Mouse (Mus musculus) lung, embryonic 16.5 days (tissue): ENCODE measurements around the gene Hdgfl3. TPM values are rescaled to one million over a fixed set of nuclear protein-coding genes. Genes with fewer than 3 reads are reported as not detected.

Experiments used
- ATAC-seq: fragments of 200-750 bp; cut with Nextera tagmentation; 2 replicates; pipeline ENCODE4 v1.8.0; 2017; ENCODE audit warnings: low read depth, mild to moderate bottlenecking, moderate library complexity
- H3K27ac ChIP-seq: fragments of 300-500 bp; sonication (generic); 2 replicates; pipeline ENCODE4 v1.5.1; 2014; ENCODE audit warnings: mild to moderate bottlenecking, control low read depth, low read length
- H3K27me3 ChIP-seq: fragments of 300-500 bp; sonication (generic); 2 replicates; pipeline ENCODE4 v1.6.1; 2014; ENCODE audit warnings: low read depth, low read length, mixed read lengths; ENCODE audit not compliant: control insufficient read depth, insufficient read depth
- H3K36me3 ChIP-seq: fragments of 300-500 bp; sonication (generic); 2 replicates; pipeline ENCODE4 v1.6.1; 2014; ENCODE audit warnings: low read length; ENCODE audit not compliant: control insufficient read depth, insufficient read depth
- H3K4me1 ChIP-seq: fragments of 300-500 bp; sonication (generic); replicated peaks from 2 replicates; pipeline ENCODE4 v1.6.1; 2014; ENCODE audit warnings: low read length, mixed read lengths; ENCODE audit not compliant: control insufficient read depth, insufficient read depth
- H3K4me2 ChIP-seq: fragments of 300-500 bp; sonication (generic); 2 replicates; pipeline ENCODE4 v1.6.1; 2014; ENCODE audit warnings: low read depth, low read length, control low read depth
- H3K4me3 ChIP-seq: fragments of 300-500 bp; sonication (generic); 2 replicates; pipeline ENCODE4 v1.5.1; 2014; ENCODE audit warnings: mild to moderate bottlenecking, low read length, control low read depth
- H3K9ac ChIP-seq: fragments of 300-500 bp; sonication (generic); 2 replicates; pipeline ENCODE4 v1.6.1; 2014; ENCODE audit warnings: low read length, control low read depth
- H3K9me3 ChIP-seq: fragments of 300-500 bp; sonication (generic); 2 replicates; pipeline ENCODE4 v1.6.1; 2016; ENCODE audit warnings: low read length; ENCODE audit not compliant: control insufficient read depth
- WGBS: fragments of 180-500 bp; shearing (Covaris S2); extraction: QIAGEN DNeasy Blood & Tissue Kit; methylation state at CpG from one replicate; pipeline ENCODE4 v1.1.7; 2014; 5-methylcytosine and 5-hydroxymethylcytosine counted together
- polyA plus RNA-seq: library from polyadenylated mRNA; unstranded; fragments of >200 nt; fragmentation: Nextera tagmentation; extraction: Ambion mirVana; gene quantifications from 2 replicates; pipeline ENCODE4 v1.2.1, GENCODE M21; 2015

Hdgfl3 gene
- polyA plus RNA-seq, 1 experiment from 2014 or later: 7.4 TPM

DNA sequence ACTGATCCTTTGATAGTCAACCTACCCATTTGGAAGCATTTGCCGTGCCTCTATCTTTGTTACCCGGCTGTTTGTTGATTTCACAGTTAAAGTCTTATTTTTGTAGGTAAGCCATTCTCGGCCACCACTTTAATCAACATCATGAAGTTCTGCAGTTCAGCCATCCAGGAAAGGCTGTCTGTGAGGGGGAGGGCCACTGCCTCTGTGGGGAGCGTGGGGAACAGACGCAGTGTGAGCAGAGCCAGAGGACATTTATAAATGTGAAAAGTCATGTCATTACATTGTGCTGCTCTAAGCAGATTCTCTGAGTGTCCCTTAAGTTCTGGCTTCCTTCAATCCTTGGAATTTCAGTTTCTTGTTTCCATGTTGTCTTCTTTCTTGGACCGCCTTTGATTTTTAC lies 84.1 kb downstream of the Hdgfl3 start:
- H3K27me3 ChIP-seq: no peaks in the 10 kb centered on the region
- H3K4me1 ChIP-seq: no peaks in the 10 kb centered on the region
- H3K36me3 ChIP-seq: no peaks in the 10 kb centered on the region
- ATAC-seq: no peak
- WGBS: 74% methylated on average over 6 of the region's 6 CpGs
- H3K27ac ChIP-seq: no peak overlapping the region
- H3K4me2 ChIP-seq: no peak overlapping the region
- H3K4me3 ChIP-seq: no peak overlapping the region
- no peaks in the 10 kb centered on the region for H3K9me3 ChIP-seq
- H3K9ac ChIP-seq: no peak overlapping the region

DNA sequence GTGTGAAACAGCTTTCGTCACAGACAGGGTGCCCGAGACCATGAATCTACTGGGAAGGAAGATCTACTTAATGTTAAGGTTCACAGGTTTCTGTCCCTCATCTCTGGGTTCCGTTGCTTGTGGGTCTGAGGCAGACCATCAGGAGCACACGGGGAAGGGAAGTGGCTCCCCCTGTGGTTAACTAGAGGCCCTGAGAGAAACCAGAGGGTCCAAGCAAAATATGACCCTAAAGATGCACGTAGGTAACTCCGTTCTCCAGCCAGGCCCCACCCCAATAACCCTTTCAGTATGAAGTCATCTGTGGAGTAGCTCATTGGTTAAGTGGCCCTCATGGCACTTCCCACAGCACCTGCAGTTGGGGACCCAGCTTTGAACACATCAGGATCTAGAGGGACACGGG lies 84.6 kb downstream of the Hdgfl3 start:
- ATAC-seq: no peak
- no peak overlapping the region for H3K9ac ChIP-seq
- no peaks in the 10 kb centered on the region for H3K36me3 ChIP-seq
- no peak overlapping the region for H3K4me2 ChIP-seq
- no peak overlapping the region for H3K4me3 ChIP-seq
- H3K27ac ChIP-seq: no peak overlapping the region
- no peaks in the 10 kb centered on the region for H3K27me3 ChIP-seq
- H3K9me3 ChIP-seq: no peaks in the 10 kb centered on the region
- WGBS: 83% methylated on average over 7 of the region's 7 CpGs
- no peaks in the 10 kb centered on the region for H3K4me1 ChIP-seq

DNA sequence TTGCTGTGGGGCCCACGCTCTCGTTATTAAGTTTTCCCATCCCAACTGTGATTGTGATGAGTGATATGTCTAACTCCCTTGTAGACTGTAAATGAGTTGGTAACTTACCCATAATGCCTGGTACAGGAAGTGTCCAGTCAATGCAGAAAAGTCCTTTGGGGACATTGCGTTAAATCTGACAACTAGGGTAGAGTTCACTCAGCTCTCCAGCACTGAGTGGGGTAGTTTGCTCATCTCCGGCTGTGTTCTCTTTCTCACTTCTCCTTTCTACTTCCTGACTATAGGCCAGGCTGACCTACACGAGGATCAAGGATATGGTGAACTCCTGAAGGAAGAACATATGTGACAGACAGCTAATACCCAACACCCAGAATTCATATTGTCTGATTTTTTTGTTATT lies 85.1 kb downstream of the Hdgfl3 start:
- ATAC-seq: 0 out of 2 replicates have a peak, but pooled peaks have one; percentile 34
- H3K9ac ChIP-seq: no peak overlapping the region

DNA sequence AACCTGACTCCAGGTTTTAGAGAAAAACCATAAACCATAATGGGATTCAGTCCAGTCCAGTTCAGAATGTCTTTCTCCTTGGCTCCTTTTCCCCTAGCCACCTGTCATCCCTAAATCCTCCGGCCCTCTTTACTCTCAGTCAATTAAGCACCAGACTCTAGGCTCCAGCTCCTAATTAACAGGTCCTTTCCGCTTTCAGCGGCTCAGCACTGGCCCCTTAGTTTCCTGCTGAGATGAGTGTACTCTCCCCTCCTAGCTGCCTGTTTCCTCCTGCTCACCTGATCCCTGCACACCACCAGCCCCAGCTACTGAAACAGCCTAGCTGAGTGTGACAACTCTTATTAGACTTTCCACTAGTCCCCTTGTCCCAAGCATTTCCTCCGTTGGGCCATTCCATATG lies 86.5 kb downstream of the Hdgfl3 start:
- no peak overlapping the region for H3K4me3 ChIP-seq
- no peak overlapping the region for H3K9ac ChIP-seq
- WGBS: 61% methylated on average over 4 of the region's 4 CpGs
- H3K4me2 ChIP-seq: no peak overlapping the region
- H3K4me1 ChIP-seq: no peaks in the 10 kb centered on the region
- no peak overlapping the region for H3K27ac ChIP-seq
- no peaks in the 10 kb centered on the region for H3K9me3 ChIP-seq
- H3K36me3 ChIP-seq: no peaks in the 10 kb centered on the region
- no peaks in the 10 kb centered on the region for H3K27me3 ChIP-seq
- ATAC-seq: no peak

More for the DNA sequence above, 85.1 kb downstream of the Hdgfl3 start:
- Histone ChIP-seq H3K9me3 (no peaks in the 10 kb centered on the region), H3K4me1 (no peaks in the 10 kb centered on the region), H3K4me2 (no peak overlapping the region), H3K4me3 (no peak overlapping the region), H3K36me3 (no peaks in the 10 kb centered on the region), H3K27me3 (no peaks in the 10 kb centered on the region), H3K27ac (no peak overlapping the region)
- 82% methylated on average over 5 of the region's 5 CpGs for WGBS

DNA sequence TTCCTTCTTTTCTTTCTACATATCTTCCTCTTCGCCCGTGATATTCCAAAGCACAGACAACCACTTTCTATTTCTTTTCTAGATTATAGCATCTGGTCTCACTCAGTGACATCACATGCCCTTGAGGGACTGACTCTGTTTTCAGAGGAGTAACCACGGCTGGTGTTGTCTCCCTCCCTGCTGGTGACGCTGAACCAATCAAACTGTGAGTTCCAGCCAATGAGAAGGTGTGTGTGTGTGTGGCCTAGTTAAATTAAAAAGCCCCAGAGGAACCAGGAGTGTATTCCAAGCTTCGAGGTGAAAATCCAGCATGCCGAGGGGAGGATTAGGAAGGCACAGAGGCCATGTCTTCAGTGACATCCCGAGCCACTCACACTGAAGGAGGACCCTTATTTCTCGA lies 87.3 kb downstream of the Hdgfl3 start:
- Histone ChIP-seq H3K9ac (no peak overlapping the region), H3K4me3 (no peak overlapping the region), H3K27ac (no peak overlapping the region), H3K27me3 (no peaks in the 10 kb centered on the region), H3K4me1 (no peaks in the 10 kb centered on the region), H3K4me2 (no peak overlapping the region), H3K36me3 (no peaks in the 10 kb centered on the region), H3K9me3 (no peaks in the 10 kb centered on the region)
- WGBS: 36% methylated on average over 8 of the region's 8 CpGs
- ATAC-seq: no peak

DNA sequence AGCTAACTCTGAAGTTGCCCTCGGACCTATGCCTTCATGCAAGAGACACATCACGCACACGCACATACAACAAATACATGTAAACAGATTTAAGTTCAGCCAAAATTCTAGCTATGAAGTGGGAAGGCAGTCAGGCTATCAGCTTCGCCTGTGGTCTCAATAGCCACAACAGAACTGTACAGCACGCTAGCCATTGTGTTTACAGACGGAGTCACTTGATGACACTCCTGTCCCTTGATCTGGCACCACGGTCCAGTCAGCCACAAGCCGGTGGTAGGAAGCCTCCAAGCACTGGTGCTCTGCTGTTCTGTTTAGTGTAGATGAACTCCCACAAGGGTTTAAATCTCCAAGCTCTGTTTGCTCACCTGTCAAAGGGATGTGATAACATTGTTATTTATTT lies 88.3 kb downstream of the Hdgfl3 start:
- Histone ChIP-seq H3K4me1 (no peaks in the 10 kb centered on the region), H3K27me3 (no peaks in the 10 kb centered on the region), H3K27ac (no peak overlapping the region), H3K4me3 (no peak overlapping the region), H3K9me3 (no peaks in the 10 kb centered on the region), H3K36me3 (no peaks in the 10 kb centered on the region), H3K4me2 (no peak overlapping the region), H3K9ac (no peak overlapping the region)
- 50% methylated on average over 8 of the region's 8 CpGs for WGBS
- ATAC-seq: no peak

DNA sequence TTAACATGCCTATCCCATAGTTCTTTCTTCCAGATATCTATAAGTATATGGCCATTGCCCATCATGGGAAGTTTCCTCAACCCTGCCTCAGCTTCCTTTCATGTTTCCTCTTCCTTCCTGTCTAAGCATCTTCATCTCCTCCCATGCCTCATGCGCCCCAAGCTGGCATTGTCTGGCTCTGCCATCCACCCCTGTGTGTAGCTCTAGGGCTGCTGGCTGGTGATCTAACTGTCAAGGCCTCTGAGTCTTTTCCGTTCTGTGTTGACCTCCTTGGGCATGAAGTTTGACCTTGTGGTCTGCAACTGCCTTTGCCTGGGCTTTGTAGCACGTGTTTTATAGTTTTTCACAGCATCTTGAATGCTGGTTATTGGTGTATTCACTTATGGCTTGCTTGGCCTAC lies 89.0 kb downstream of the Hdgfl3 start:
- ATAC-seq: no peak

DNA sequence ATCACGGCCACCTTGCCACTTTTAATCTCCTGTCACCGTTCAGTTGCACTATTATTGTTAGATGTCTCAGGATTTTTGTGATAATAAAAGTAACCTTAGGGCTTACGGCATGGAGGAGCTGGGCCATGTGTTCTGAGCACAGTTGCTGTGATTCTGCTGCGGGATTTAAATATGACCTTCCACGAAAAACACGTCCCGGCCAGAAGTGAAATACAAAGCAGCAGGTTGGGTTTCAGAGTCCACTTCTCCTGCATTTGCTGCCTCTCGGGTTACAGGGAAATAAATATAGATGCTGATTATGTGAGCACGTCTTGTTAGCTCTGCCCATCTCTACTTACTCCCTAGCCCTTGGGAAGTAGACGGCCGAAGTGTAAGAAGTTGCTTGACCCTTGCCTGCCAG lies 89.5 kb downstream of the Hdgfl3 start:
- ATAC-seq: no peak
- H3K27ac ChIP-seq: no peak overlapping the region
- no peaks in the 10 kb centered on the region for H3K27me3 ChIP-seq
- no peaks in the 10 kb centered on the region for H3K4me1 ChIP-seq
- no peaks in the 10 kb centered on the region for H3K36me3 ChIP-seq
- no peak overlapping the region for H3K9ac ChIP-seq
- WGBS: 65% methylated on average over 11 of the region's 11 CpGs
- H3K4me3 ChIP-seq: no peak overlapping the region
- no peak overlapping the region for H3K4me2 ChIP-seq
- no peaks in the 10 kb centered on the region for H3K9me3 ChIP-seq

More for the DNA sequence above, 89.0 kb downstream of the Hdgfl3 start:
- Histone ChIP-seq H3K27ac (no peak overlapping the region), H3K4me1 (no peaks in the 10 kb centered on the region), H3K4me3 (no peak overlapping the region), H3K4me2 (no peak overlapping the region), H3K9me3 (no peaks in the 10 kb centered on the region), H3K27me3 (no peaks in the 10 kb centered on the region), H3K36me3 (no peaks in the 10 kb centered on the region), H3K9ac (no peak overlapping the region)
- WGBS: 69% methylated on average over 3 of the region's 3 CpGs

DNA sequence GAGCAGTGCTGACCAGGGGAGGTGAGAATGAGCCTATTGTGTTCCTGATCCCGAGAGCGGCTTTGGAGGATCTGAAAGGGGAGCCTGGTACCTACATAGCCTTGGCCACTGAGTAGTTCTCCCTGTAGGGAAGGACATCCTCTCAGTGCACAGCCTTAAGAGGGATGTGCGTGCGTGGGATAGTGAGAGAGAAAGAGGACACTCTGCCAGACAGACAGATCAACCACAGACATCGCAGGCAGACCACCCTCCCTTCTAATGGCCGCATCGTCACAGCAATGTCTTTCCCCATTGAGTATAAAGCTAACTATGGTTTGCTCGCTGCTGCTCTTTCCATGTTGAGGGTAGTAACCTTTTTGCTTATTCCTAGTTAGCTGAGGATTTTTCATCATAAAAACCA lies 90.4 kb downstream of the Hdgfl3 start:
- Histone ChIP-seq H3K4me2 (no peak overlapping the region), H3K9ac (no peak overlapping the region), H3K27me3 (no peaks in the 10 kb centered on the region), H3K27ac (no peak overlapping the region), H3K9me3 (no peaks in the 10 kb centered on the region), H3K4me3 (no peak overlapping the region), H3K4me1 (no peaks in the 10 kb centered on the region), H3K36me3 (no peaks in the 10 kb centered on the region)
- ATAC-seq: no peak
- WGBS: 72% methylated on average over 8 of the region's 8 CpGs

DNA sequence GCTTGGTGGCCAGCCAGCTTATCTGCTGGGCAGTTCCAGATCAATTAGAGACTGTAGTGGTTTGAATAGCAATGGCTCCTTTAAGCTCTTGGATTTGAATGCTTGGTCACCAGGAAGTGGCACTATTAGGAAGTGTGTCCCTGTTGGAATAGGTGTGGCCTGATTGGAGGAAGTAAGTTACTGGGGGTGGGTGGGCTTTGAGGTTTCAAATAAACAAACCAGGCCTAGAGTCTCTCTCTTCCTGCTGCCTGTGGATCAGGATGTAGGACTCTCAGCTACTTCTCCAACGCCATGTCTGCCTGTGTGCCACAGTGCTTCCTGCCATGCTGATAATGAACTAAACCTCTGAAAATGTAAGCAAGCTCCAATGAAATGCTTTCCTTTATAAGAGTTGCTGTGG lies 91.3 kb downstream of the Hdgfl3 start:
- Histone ChIP-seq H3K4me2 (no peak overlapping the region), H3K36me3 (no peaks in the 10 kb centered on the region), H3K9me3 (no peaks in the 10 kb centered on the region), H3K4me3 (no peak overlapping the region), H3K27me3 (no peaks in the 10 kb centered on the region), H3K9ac (no peak overlapping the region), H3K4me1 (no peaks in the 10 kb centered on the region), H3K27ac (no peak overlapping the region)
- no peak for ATAC-seq
- 32% methylated on average over 1 of the region's 1 CpGs for WGBS
